Mouse (Mus musculus): Measurements from ENCODE around the gene Fam189a1.

- TF ChIP-seq CTCF (IDR thresholded peaks at IDR 0.05 in 2 of 3, conservative IDR thresholded peaks at IDR 0.05 in 1 of 3; ENCODE audit: control insufficient read depth in 1 of 3, insufficient read depth in 1 of 3, low read depth in 2 of 3, low read length in 3 of 3, poor library complexity in 1 of 3, severe bottlenecking in 1 of 3): no peak
- TF ChIP-seq EP300 (IDR thresholded peaks at IDR 0.05; ENCODE audit: low read depth in 1 of 2, low read length in 2 of 2): no peak
- TF ChIP-seq NELFE (IDR thresholded peaks at IDR 0.05; ENCODE audit: low read depth, low read length): no peak
- TF ChIP-seq ZC3H11A (IDR thresholded peaks at IDR 0.05; ENCODE audit: low read depth, low read length): no peak
These were observed 125.2 kb downstream of the Fam189a1 start for GRCm38 (mm10) chr7:65031195-65031594.
